Mouse (Mus musculus): ENCODE measurements around the gene Crhbp. TPM values are rescaled to one million over a fixed set of nuclear protein-coding genes. Genes with fewer than 3 reads are reported as not detected.
A peak's percentile ranks its signal among the peaks of the same experiment; 100 is the strongest.

Crhbp gene
- 2.0 and 5.3 TPM in 2 replicates for polyA plus RNA-seq (2014; fragmentation: Nextera tagmentation; extraction: Ambion mirVana)

- ATAC-seq (replicated peaks; ENCODE audit: insufficient number of reproducible peaks, low FRiP score, low TSS enrichment, low read depth), result no peak
- Histone ChIP-seq H3K9ac (replicated peaks; ENCODE audit: low read length) (peak within 1 kb of the TSS; percentile 57), H3K27ac (replicated peaks; ENCODE audit: low read depth, low read length) (no peak within 1 kb of the TSS), H3K4me2 (ENCODE audit: low read depth, low read length) (peak within 1 kb of the TSS; percentile 89), H3K4me1 (ENCODE audit: control insufficient read depth, insufficient read depth, low read length) (no peaks in the 10 kb centered on the region), H3K36me3 (replicated peaks; ENCODE audit: control insufficient read depth, insufficient read depth, low read depth, low read length) (no peaks in the 10 kb centered on the region), H3K4me3 (ENCODE audit: low read depth, low read length) (peak within 1 kb of the TSS; percentile 36), H3K27me3 (ENCODE audit: control insufficient read depth, insufficient read depth, low read length) (peaks cover 15% of the 10 kb centered on the region), H3K9me3 (replicated peaks; ENCODE audit: control insufficient read depth, low read length) (no peaks in the 10 kb centered on the region)
- DNase-seq (ENCODE audit: low spot score), result no peak
- WGBS, result 64% methylated on average over 11 of the region's 11 CpGs
Measured at GRCm38 (mm10) chr13:95444824-95445223, at the start of gene Crhbp. Crhbp (minus strand) TSS chr13:95444924.

DNA sequence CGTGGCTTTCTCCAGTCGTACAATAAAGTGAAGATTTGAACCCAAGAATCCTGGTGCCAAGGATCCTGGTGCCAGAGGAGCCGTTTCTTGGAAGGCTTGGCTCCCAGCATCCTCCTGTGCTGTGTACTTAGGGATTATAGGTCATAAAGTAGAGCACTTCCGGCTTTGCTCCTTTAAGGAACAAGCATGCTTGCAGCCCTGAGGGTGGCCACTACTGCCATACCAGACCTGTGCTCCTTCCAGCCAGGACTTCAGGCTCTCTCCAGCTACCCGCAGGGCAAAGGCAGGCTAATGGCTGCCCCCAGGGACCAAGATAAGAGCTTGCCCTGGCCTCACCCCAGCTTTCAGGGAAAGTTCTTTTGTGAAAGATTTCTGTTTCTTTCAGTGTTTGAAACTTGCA, 48.6 kb upstream of the Crhbp start:
- no peaks in the 10 kb centered on the region for H3K27me3 ChIP-seq (ENCODE audit: control insufficient read depth, insufficient read depth, low read length)
- no peak overlapping the region for H3K27ac ChIP-seq (replicated peaks; ENCODE audit: low read depth, low read length)
- 61% methylated on average over 5 of the region's 5 CpGs for WGBS
- ATAC-seq (replicated peaks; ENCODE audit: insufficient number of reproducible peaks, low FRiP score, low TSS enrichment, low read depth) (no peak), DNase-seq (ENCODE audit: low spot score) (no peak)
- H3K4me1 ChIP-seq (ENCODE audit: control insufficient read depth, insufficient read depth, low read length), result no peaks in the 10 kb centered on the region
- no peaks in the 10 kb centered on the region for H3K9me3 ChIP-seq (replicated peaks; ENCODE audit: control insufficient read depth, low read length)
- H3K9ac ChIP-seq (replicated peaks; ENCODE audit: low read length), result no peak overlapping the region
- H3K36me3 ChIP-seq (replicated peaks; ENCODE audit: control insufficient read depth, insufficient read depth, low read depth, low read length), result no peaks in the 10 kb centered on the region
- H3K4me3 ChIP-seq (ENCODE audit: low read depth, low read length), result no peak overlapping the region
- H3K4me2 ChIP-seq (ENCODE audit: low read depth, low read length), result no peak overlapping the region

- Histone ChIP-seq H3K36me3 (replicated peaks; ENCODE audit: control insufficient read depth, insufficient read depth, low read depth, low read length) (no peaks in the 10 kb centered on the region), H3K4me1 (ENCODE audit: control insufficient read depth, insufficient read depth, low read length) (no peaks in the 10 kb centered on the region), H3K27me3 (ENCODE audit: control insufficient read depth, insufficient read depth, low read length) (no peaks in the 10 kb centered on the region), H3K9ac (replicated peaks; ENCODE audit: low read length) (no peak overlapping the region), H3K4me2 (ENCODE audit: low read depth, low read length) (no peak overlapping the region), H3K27ac (replicated peaks; ENCODE audit: low read depth, low read length) (no peak overlapping the region), H3K9me3 (replicated peaks; ENCODE audit: control insufficient read depth, low read length) (no peaks in the 10 kb centered on the region), H3K4me3 (ENCODE audit: low read depth, low read length) (no peak overlapping the region)
- WGBS, result 72% methylated on average over 11 of the region's 11 CpGs
- ATAC-seq (replicated peaks; ENCODE audit: insufficient number of reproducible peaks, low FRiP score, low TSS enrichment, low read depth) (no peak), DNase-seq (ENCODE audit: low spot score) (no peak)
Measured at GRCm38 (mm10) chr13:95491327-95491726, 46.6 kb upstream of the Crhbp start.

- no peak for ATAC-seq (replicated peaks; ENCODE audit: insufficient number of reproducible peaks, low FRiP score, low TSS enrichment, low read depth)
Measured at GRCm38 (mm10) chr13:95484664-95485063, 39.9 kb upstream of the Crhbp start.

GRCm38 (mm10) chr13:95481428-95481827, 36.7 kb upstream of the Crhbp start:
- H3K4me1 ChIP-seq (ENCODE audit: control insufficient read depth, insufficient read depth, low read length), result no peaks in the 10 kb centered on the region
- H3K27ac ChIP-seq (replicated peaks; ENCODE audit: low read depth, low read length), result no peak overlapping the region
- no peaks in the 10 kb centered on the region for H3K9me3 ChIP-seq (replicated peaks; ENCODE audit: control insufficient read depth, low read length)
- no peak overlapping the region for H3K9ac ChIP-seq (replicated peaks; ENCODE audit: low read length)
- 20% methylated on average over 4 of the region's 4 CpGs for WGBS
- H3K4me2 ChIP-seq (ENCODE audit: low read depth, low read length), result no peak overlapping the region
- H3K36me3 ChIP-seq (replicated peaks; ENCODE audit: control insufficient read depth, insufficient read depth, low read depth, low read length), result no peaks in the 10 kb centered on the region
- ATAC-seq (replicated peaks; ENCODE audit: insufficient number of reproducible peaks, low FRiP score, low TSS enrichment, low read depth) (peak; percentile 48; the same call in 1 of the 2 replicates), DNase-seq (ENCODE audit: low spot score) (peak; percentile 91)
- H3K4me3 ChIP-seq (ENCODE audit: low read depth, low read length), result no peak overlapping the region
- no peaks in the 10 kb centered on the region for H3K27me3 ChIP-seq (ENCODE audit: control insufficient read depth, insufficient read depth, low read length)

More at GRCm38 (mm10) chr13:95484664-95485063, 39.9 kb upstream of the Crhbp start:
- WGBS, result 63% methylated on average over 5 of the region's 5 CpGs
- H3K4me3 ChIP-seq (ENCODE audit: low read depth, low read length), result no peak overlapping the region
- H3K4me2 ChIP-seq (ENCODE audit: low read depth, low read length), result no peak overlapping the region
- no peaks in the 10 kb centered on the region for H3K4me1 ChIP-seq (ENCODE audit: control insufficient read depth, insufficient read depth, low read length)
- H3K27me3 ChIP-seq (ENCODE audit: control insufficient read depth, insufficient read depth, low read length), result no peaks in the 10 kb centered on the region
- H3K36me3 ChIP-seq (replicated peaks; ENCODE audit: control insufficient read depth, insufficient read depth, low read depth, low read length), result no peaks in the 10 kb centered on the region
- no peaks in the 10 kb centered on the region for H3K9me3 ChIP-seq (replicated peaks; ENCODE audit: control insufficient read depth, low read length)
- H3K27ac ChIP-seq (replicated peaks; ENCODE audit: low read depth, low read length), result no peak overlapping the region
- DNase-seq (ENCODE audit: low spot score), result peak; percentile 22
- no peak overlapping the region for H3K9ac ChIP-seq (replicated peaks; ENCODE audit: low read length)

DNA sequence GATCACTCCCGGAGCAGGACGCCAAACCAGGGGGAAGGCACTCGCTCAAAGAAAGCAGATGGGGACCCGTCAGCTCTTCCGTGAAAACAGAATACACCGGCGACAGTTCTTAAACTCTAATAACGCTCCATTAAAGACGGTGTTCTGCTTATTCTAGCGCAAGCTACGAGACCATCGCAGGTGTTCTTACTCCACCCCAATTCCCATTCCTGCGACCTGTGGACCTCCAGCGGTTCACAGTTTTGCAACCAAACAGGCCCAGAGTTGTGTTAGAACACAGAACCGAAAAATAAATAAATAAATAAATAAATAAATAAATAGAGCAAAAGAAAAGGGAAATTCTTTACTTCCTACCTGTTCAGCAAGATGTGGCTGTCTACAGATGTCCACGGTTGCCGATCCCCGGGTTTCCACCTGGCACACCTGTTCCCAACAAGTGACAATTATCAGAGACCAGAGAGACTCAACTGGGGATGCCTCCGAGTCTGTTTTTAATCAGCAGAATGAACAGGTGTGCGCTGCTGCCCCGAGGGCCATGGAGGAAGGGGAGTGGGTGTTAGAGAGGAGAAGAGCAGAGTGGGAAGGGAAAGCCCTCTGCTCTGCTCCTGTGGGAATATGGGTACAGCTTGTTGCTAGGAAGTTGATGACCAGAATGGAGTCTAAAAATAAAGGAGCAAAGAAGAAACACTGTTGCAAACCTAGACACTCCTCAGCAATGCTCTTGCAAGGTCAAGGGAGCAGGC, 34.1 kb upstream of the Crhbp start, which contains the start of gene S100z:
TSS of gene S100z (minus strand) at position 51 of the 743 bp plus-strand sequence.
- H3K4me3 ChIP-seq (ENCODE audit: low read depth, low read length), result no peak within 1 kb of the TSS
- no peaks in the 10 kb centered on the region for H3K4me1 ChIP-seq (ENCODE audit: control insufficient read depth, insufficient read depth, low read length)
- H3K9me3 ChIP-seq (replicated peaks; ENCODE audit: control insufficient read depth, low read length), result no peaks in the 10 kb centered on the region
- H3K4me2 ChIP-seq (ENCODE audit: low read depth, low read length), result no peak within 1 kb of the TSS
- DNase-seq (ENCODE audit: low spot score), result no peak
- ATAC-seq (replicated peaks; ENCODE audit: insufficient number of reproducible peaks, low FRiP score, low TSS enrichment, low read depth), result no peak
- H3K9ac ChIP-seq (replicated peaks; ENCODE audit: low read length), result no peak within 1 kb of the TSS
- WGBS, result 86% methylated on average over 21 of the region's 21 CpGs
- no peaks in the 10 kb centered on the region for H3K36me3 ChIP-seq (replicated peaks; ENCODE audit: control insufficient read depth, insufficient read depth, low read depth, low read length)
- H3K27me3 ChIP-seq (ENCODE audit: control insufficient read depth, insufficient read depth, low read length), result no peaks in the 10 kb centered on the region
- no peak within 1 kb of the TSS for H3K27ac ChIP-seq (replicated peaks; ENCODE audit: low read depth, low read length)

GRCm38 (mm10) chr13:95477173-95477572, 32.4 kb upstream of the Crhbp start:
- Histone ChIP-seq H3K36me3 (replicated peaks; ENCODE audit: control insufficient read depth, insufficient read depth, low read depth, low read length) (no peaks in the 10 kb centered on the region), H3K27me3 (ENCODE audit: control insufficient read depth, insufficient read depth, low read length) (no peaks in the 10 kb centered on the region), H3K9me3 (replicated peaks; ENCODE audit: control insufficient read depth, low read length) (no peaks in the 10 kb centered on the region), H3K4me1 (ENCODE audit: control insufficient read depth, insufficient read depth, low read length) (no peaks in the 10 kb centered on the region), H3K9ac (replicated peaks; ENCODE audit: low read length) (no peak overlapping the region), H3K4me3 (ENCODE audit: low read depth, low read length) (no peak overlapping the region), H3K4me2 (ENCODE audit: low read depth, low read length) (no peak overlapping the region), H3K27ac (replicated peaks; ENCODE audit: low read depth, low read length) (no peak overlapping the region)
- WGBS, result 86% methylated on average over 6 of the region's 6 CpGs
- DNase-seq (ENCODE audit: low spot score) (no peak), ATAC-seq (replicated peaks; ENCODE audit: insufficient number of reproducible peaks, low FRiP score, low TSS enrichment, low read depth) (no peak)

DNA sequence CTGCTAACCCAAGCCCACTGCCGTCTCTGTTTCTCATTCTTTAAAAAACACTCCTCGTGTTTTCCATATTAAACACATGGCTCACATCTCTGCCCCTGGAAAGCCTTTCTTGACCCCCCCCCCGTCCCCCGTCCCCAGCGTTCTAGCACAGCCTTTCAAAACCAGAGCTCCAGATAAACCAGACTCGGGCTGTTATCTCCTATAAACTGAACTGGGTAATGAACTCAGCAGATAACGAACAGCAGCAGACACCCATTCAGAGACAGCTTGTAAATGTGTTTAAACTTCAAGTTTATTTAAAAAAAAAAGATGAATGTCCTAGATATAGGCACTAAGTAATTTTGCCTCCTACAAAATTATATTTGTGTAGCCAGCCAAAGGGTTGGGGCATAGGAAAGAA, 30.4 kb upstream of the Crhbp start:
- ATAC-seq (replicated peaks; ENCODE audit: insufficient number of reproducible peaks, low FRiP score, low TSS enrichment, low read depth), result no peak
- Histone ChIP-seq H3K27me3 (ENCODE audit: control insufficient read depth, insufficient read depth, low read length) (no peaks in the 10 kb centered on the region), H3K4me1 (ENCODE audit: control insufficient read depth, insufficient read depth, low read length) (no peaks in the 10 kb centered on the region), H3K4me2 (ENCODE audit: low read depth, low read length) (no peak overlapping the region), H3K36me3 (replicated peaks; ENCODE audit: control insufficient read depth, insufficient read depth, low read depth, low read length) (no peaks in the 10 kb centered on the region), H3K4me3 (ENCODE audit: low read depth, low read length) (no peak overlapping the region), H3K9ac (replicated peaks; ENCODE audit: low read length) (no peak overlapping the region), H3K9me3 (replicated peaks; ENCODE audit: control insufficient read depth, low read length) (no peaks in the 10 kb centered on the region), H3K27ac (replicated peaks; ENCODE audit: low read depth, low read length) (no peak overlapping the region)
- WGBS, result 74% methylated on average over 7 of the region's 7 CpGs
- no peak for DNase-seq (ENCODE audit: low spot score)

Data from embryonic facial prominence, embryonic 11.5 days (tissue).